Mouse (Mus musculus): ENCODE data around the gene Fbxo8. TPM values are rescaled to one million over a fixed set of nuclear protein-coding genes. Genes with fewer than 3 reads are reported as not detected.

Fbxo8 gene
- total and polyA plus RNA-seq, 3 experiments: 17.0 to 28.8 TPM; not detected in 1

GRCm38 (mm10) chr8:56501911-56502310 is 49.0 kb upstream of the Fbxo8 start:
- Histone ChIP-seq H3K36me3 (ENCODE audit: control insufficient read depth in 1 of 2, insufficient read depth in 2 of 2, low read length in 2 of 2) (no peaks in the 10 kb centered on the region), H3K27me3 (ENCODE audit: control insufficient read depth in 1 of 2, insufficient read depth in 2 of 2, low read length in 2 of 2) (no peaks in the 10 kb centered on the region), H3K79me2 (ENCODE audit: control insufficient read depth, insufficient read depth, low read length, poor library complexity) (no peaks in the 10 kb centered on the region), H3K27ac (ENCODE audit: control insufficient read depth, low read depth, low read length) (no peak overlapping the region), H3K9ac (ENCODE audit: control insufficient read depth, low read depth, low read length, poor library complexity, severe bottlenecking) (no peak overlapping the region), H3K9me3 (replicated peaks; ENCODE audit: insufficient read depth, low read length) (no peaks in the 10 kb centered on the region), H3K4me1 (ENCODE audit: control insufficient read depth in 1 of 2, insufficient read depth in 2 of 2, low read length in 2 of 2) (no peaks in the 10 kb centered on the region), H3K4me3 (ENCODE audit: control insufficient read depth in 1 of 2, insufficient read depth in 1 of 2, low read depth in 2 of 2, low read length in 2 of 2) (no peak overlapping the region)
- no peak for DNase-seq (ENCODE audit: low read depth, low spot score)
- no peak for TF ChIP-seq CHD2 (IDR thresholded peaks at IDR 0.05; ENCODE audit: low read length)
- no peak for TF ChIP-seq CHD1 (IDR thresholded peaks at IDR 0.05; ENCODE audit: low read depth, low read length)
- TF ChIP-seq MEF2A (IDR thresholded peaks at IDR 0.05; ENCODE audit: extremely low read depth, insufficient replicate concordance, low read depth, low read length, poor library complexity, severe bottlenecking): no peak
- TF ChIP-seq MAFK (IDR thresholded peaks at IDR 0.05; ENCODE audit: borderline replicate concordance, low read depth, low read length): no peak
- TF ChIP-seq MAX (IDR thresholded peaks at IDR 0.05; ENCODE audit: low read length): no peak
- no peak for TF ChIP-seq MAZ (IDR thresholded peaks at IDR 0.05; ENCODE audit: low read depth, low read length)
- TF ChIP-seq GABPA (IDR thresholded peaks at IDR 0.05; ENCODE audit: low read depth, low read length): no peak
- no peak for TF ChIP-seq MYC (IDR thresholded peaks at IDR 0.05; ENCODE audit: low read depth, low read length)
- TF ChIP-seq GATA1 (IDR thresholded peaks at IDR 0.05; ENCODE audit: low read depth, low read length): no peak
- no peak for TF ChIP-seq ZC3H11A (IDR thresholded peaks at IDR 0.05; ENCODE audit: low read depth, low read length)
- TF ChIP-seq ZKSCAN1 (IDR thresholded peaks at IDR 0.05; ENCODE audit: low read depth, low read length): no peak
- TF ChIP-seq ZMIZ1 (IDR thresholded peaks at IDR 0.05; ENCODE audit: low read depth, low read length): no peak

GRCm38 (mm10) chr8:56508318-56508951 is 42.5 kb upstream of the Fbxo8 start:
- Histone ChIP-seq H3K27me3 (ENCODE audit: control insufficient read depth in 1 of 2, insufficient read depth in 2 of 2, low read length in 2 of 2) (no peaks in the 10 kb centered on the region), H3K36me3 (ENCODE audit: control insufficient read depth in 1 of 2, insufficient read depth in 2 of 2, low read length in 2 of 2) (no peaks in the 10 kb centered on the region), H3K27ac (ENCODE audit: control insufficient read depth, low read depth, low read length) (no peak overlapping the region), H3K79me2 (ENCODE audit: control insufficient read depth, insufficient read depth, low read length, poor library complexity) (no peaks in the 10 kb centered on the region), H3K9ac (ENCODE audit: control insufficient read depth, low read depth, low read length, poor library complexity, severe bottlenecking) (no peak overlapping the region), H3K9me3 (replicated peaks; ENCODE audit: insufficient read depth, low read length) (no peaks in the 10 kb centered on the region), H3K4me3 (ENCODE audit: control insufficient read depth in 1 of 2, insufficient read depth in 1 of 2, low read depth in 2 of 2, low read length in 2 of 2) (no peak overlapping the region), H3K4me1 (ENCODE audit: control insufficient read depth in 1 of 2, insufficient read depth in 2 of 2, low read length in 2 of 2) (no peaks in the 10 kb centered on the region)
- DNase-seq (ENCODE audit: low read depth, low spot score): no peak
- TF ChIP-seq MAZ (IDR thresholded peaks at IDR 0.05; ENCODE audit: low read depth, low read length) (no peak), ZC3H11A (IDR thresholded peaks at IDR 0.05; ENCODE audit: low read depth, low read length) (no peak), MYC (IDR thresholded peaks at IDR 0.05; ENCODE audit: low read depth, low read length) (no peak), CTCF (IDR thresholded peaks at IDR 0.05 in 2 of 3, conservative IDR thresholded peaks at IDR 0.05 in 1 of 3; ENCODE audit: control insufficient read depth in 1 of 3, insufficient read depth in 1 of 3, low read depth in 2 of 3, low read length in 3 of 3, poor library complexity in 1 of 3, severe bottlenecking in 1 of 3) (no peak), BHLHE40 (IDR thresholded peaks at IDR 0.05; ENCODE audit: borderline replicate concordance, low read depth, low read length) (no peak), USF2 (IDR thresholded peaks at IDR 0.05; ENCODE audit: borderline replicate concordance in 1 of 2, insufficient read depth in 1 of 2, low read depth in 1 of 2, low read length in 2 of 2) (no peak), MAFK (IDR thresholded peaks at IDR 0.05; ENCODE audit: borderline replicate concordance, low read depth, low read length) (no peak), GATA1 (IDR thresholded peaks at IDR 0.05; ENCODE audit: low read depth, low read length) (no peak), SMC3 (IDR thresholded peaks at IDR 0.05; ENCODE audit: low read depth, low read length) (no peak), E2F4 (IDR thresholded peaks at IDR 0.05; ENCODE audit: borderline replicate concordance, low read depth, low read length) (no peak), TBP (IDR thresholded peaks at IDR 0.05; ENCODE audit: low read depth, low read length) (no peak), NRF1 (IDR thresholded peaks at IDR 0.05; ENCODE audit: insufficient read depth, low read depth, low read length, poor library complexity, severe bottlenecking) (no peak), UBTF (IDR thresholded peaks at IDR 0.05; ENCODE audit: borderline replicate concordance, insufficient read depth, low read depth, low read length) (no peak), NELFE (IDR thresholded peaks at IDR 0.05; ENCODE audit: low read depth, low read length) (no peak), GABPA (IDR thresholded peaks at IDR 0.05; ENCODE audit: low read depth, low read length) (no peak), RAD21 (IDR thresholded peaks at IDR 0.05; ENCODE audit: low read depth, low read length) (no peak), CHD2 (IDR thresholded peaks at IDR 0.05; ENCODE audit: low read length) (no peak), CHD1 (IDR thresholded peaks at IDR 0.05; ENCODE audit: low read depth, low read length) (no peak), ZKSCAN1 (IDR thresholded peaks at IDR 0.05; ENCODE audit: low read depth, low read length) (no peak)
